Mouse (Mus musculus): ENCODE measurements at regions not wholly inside any gene's neighbourhood (a gene's known extent, or its start where the extent isn't known, plus 50 kb on each side); places are given as distances from the start of the nearest gene placed in this dataset.

GRCm38 (mm10) chr2:133020173-133020837 is 74.6 kb upstream of the Fermt1 start:
- DNase-seq (ENCODE audit: low read depth, low spot score): peak; percentile 68

GRCm38 (mm10) chr2:133021244-133021643 is 75.5 kb upstream of the Fermt1 start:
- no peak for DNase-seq (ENCODE audit: low read depth, low spot score)

GRCm38 (mm10) chr2:133027038-133027437 is 81.3 kb upstream of the Fermt1 start:
- no peak for DNase-seq (ENCODE audit: low read depth, low spot score)

- DNase-seq (ENCODE audit: low read depth, low spot score): no peak
Observed at GRCm38 (mm10) chr2:133035421-133035820, 89.7 kb upstream of the Fermt1 start.

- no peak for DNase-seq (ENCODE audit: low read depth, low spot score)
Observed at GRCm38 (mm10) chr2:133040708-133041107, 95.0 kb upstream of the Fermt1 start.

GRCm38 (mm10) chr2:133077698-133078356 is 132.1 kb upstream of the Fermt1 start:
- DNase-seq (ENCODE audit: low read depth, low spot score): no peak

- no peak for DNase-seq (ENCODE audit: low read depth, low spot score)
Observed at GRCm38 (mm10) chr2:133090976-133091375, 145.3 kb upstream of the Fermt1 start.

GRCm38 (mm10) chr2:133113642-133114041 is 167.9 kb upstream of the Fermt1 start:
- peak; percentile 65 for DNase-seq (ENCODE audit: low read depth, low spot score)

GRCm38 (mm10) chr2:133118651-133119050 is 172.9 kb upstream of the Fermt1 start:
- no peak for DNase-seq (ENCODE audit: low read depth, low spot score)

- DNase-seq (ENCODE audit: low read depth, low spot score): no peak
Observed at GRCm38 (mm10) chr2:133125212-133125801, 179.6 kb upstream of the Fermt1 start.

GRCm38 (mm10) chr2:133134878-133135277 is 189.2 kb upstream of the Fermt1 start:
- DNase-seq (ENCODE audit: low read depth, low spot score): no peak

GRCm38 (mm10) chr2:133138877-133139276 is 193.2 kb upstream of the Fermt1 start:
- DNase-seq (ENCODE audit: low read depth, low spot score): no peak

- DNase-seq (ENCODE audit: low read depth, low spot score): no peak
Observed at GRCm38 (mm10) chr2:133141341-133142035, 195.8 kb upstream of the Fermt1 start.

GRCm38 (mm10) chr2:133152461-133152860 is 206.8 kb upstream of the Fermt1 start:
- no peak for DNase-seq (ENCODE audit: low read depth, low spot score)

- peak; percentile 41 for DNase-seq (ENCODE audit: low read depth, low spot score)
Observed at GRCm38 (mm10) chr2:133156537-133156936, 210.8 kb upstream of the Fermt1 start.

GRCm38 (mm10) chr2:133158206-133158605 is 212.5 kb upstream of the Fermt1 start:
- no peak for DNase-seq (ENCODE audit: low read depth, low spot score)

- DNase-seq (ENCODE audit: low read depth, low spot score): no peak
Observed at GRCm38 (mm10) chr2:133159398-133159797, 213.7 kb upstream of the Fermt1 start.

- DNase-seq (ENCODE audit: low read depth, low spot score): no peak
Observed at GRCm38 (mm10) chr2:133176411-133176810, 230.7 kb upstream of the Fermt1 start.

- no peak for DNase-seq (ENCODE audit: low read depth, low spot score)
Observed at GRCm38 (mm10) chr2:133181216-133181615, 235.5 kb upstream of the Fermt1 start.

- no peak for DNase-seq (ENCODE audit: low read depth, low spot score)
Observed at GRCm38 (mm10) chr2:133182920-133183319, 237.2 kb upstream of the Fermt1 start.

- no peak for DNase-seq (ENCODE audit: low read depth, low spot score)
Observed at GRCm38 (mm10) chr2:133204295-133204866, 258.7 kb upstream of the Fermt1 start.

GRCm38 (mm10) chr2:133208498-133208897 is 262.8 kb upstream of the Fermt1 start:
- DNase-seq (ENCODE audit: low read depth, low spot score): no peak

Measured in 3T3-L1 (cell line).